Mouse (Mus musculus) bone marrow, adult 2 months (tissue): Measurements from ENCODE around the gene Sox21.

Experiments
- CTCF ChIP-seq: fragments of 200-500 bp; IDR thresholded peaks from 2 replicates; pipeline ENCODE4 v1.5.1; 2011; ENCODE audit warnings: low read length, control low read depth; ENCODE audit not compliant: control insufficient read depth, insufficient read depth
- POLR2A ChIP-seq: fragments of 200-500 bp; IDR thresholded peaks from 2 replicates; pipeline ENCODE4 v1.6.1; 2011; ENCODE audit warnings: low read depth, mild to moderate bottlenecking, control low read depth, low read length, borderline replicate concordance; ENCODE audit not compliant: control insufficient read depth

DNA sequence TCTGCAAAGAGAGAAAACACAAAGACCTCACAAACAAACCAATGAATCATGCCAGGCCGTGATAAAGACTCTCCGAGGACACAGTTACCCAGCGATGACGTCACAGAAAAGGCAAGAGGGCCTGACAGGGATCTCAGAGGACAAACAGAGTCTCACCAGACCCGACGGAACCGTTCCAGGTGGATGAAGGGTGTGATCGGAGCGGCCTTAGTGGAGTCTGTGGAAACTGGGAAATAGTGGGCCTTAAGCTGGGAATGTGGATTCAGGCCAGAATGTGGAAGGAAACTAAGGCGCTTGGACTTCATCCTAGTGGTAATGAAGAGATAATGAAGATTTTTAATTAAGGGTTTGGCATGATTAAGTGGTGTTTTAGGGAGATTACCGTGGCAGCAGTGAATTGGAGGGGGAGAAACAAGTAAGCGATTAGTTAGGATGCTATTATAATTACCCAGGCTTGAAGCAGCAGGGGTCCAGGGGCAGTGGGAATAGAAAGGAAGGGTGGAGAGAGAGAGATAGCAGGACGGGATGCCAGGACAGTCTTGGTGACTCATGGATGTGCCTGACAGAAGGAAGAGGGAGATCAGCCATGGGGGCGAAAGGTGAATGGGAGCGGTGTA, 24.5 kb downstream of the Sox21 start:
- TF ChIP-seq POLR2A, result no peak
- TF ChIP-seq CTCF, result no peak
